Mouse (Mus musculus): ENCODE results near the gene Immp2l.

- TF ChIP-seq CTCF (IDR thresholded peaks at IDR 0.05; ENCODE audit: low read depth, low read length), result no peak
- no peak for TF ChIP-seq POLR2A (IDR thresholded peaks at IDR 0.05; ENCODE audit: extremely low read depth, insufficient read depth, low read length)
Measured at GRCm38 (mm10) chr12:41485512-41486215, 461.8 kb downstream of the Immp2l start.

All from liver, adult 2 months (tissue).